Mouse (Mus musculus): ENCODE results near the gene Tdpoz2.
"Not testable (repeated sequence)": the region's sequence is repeated elsewhere in the genome, so short reads cannot be mapped to it uniquely, and the experiment has no call there.

DNA sequence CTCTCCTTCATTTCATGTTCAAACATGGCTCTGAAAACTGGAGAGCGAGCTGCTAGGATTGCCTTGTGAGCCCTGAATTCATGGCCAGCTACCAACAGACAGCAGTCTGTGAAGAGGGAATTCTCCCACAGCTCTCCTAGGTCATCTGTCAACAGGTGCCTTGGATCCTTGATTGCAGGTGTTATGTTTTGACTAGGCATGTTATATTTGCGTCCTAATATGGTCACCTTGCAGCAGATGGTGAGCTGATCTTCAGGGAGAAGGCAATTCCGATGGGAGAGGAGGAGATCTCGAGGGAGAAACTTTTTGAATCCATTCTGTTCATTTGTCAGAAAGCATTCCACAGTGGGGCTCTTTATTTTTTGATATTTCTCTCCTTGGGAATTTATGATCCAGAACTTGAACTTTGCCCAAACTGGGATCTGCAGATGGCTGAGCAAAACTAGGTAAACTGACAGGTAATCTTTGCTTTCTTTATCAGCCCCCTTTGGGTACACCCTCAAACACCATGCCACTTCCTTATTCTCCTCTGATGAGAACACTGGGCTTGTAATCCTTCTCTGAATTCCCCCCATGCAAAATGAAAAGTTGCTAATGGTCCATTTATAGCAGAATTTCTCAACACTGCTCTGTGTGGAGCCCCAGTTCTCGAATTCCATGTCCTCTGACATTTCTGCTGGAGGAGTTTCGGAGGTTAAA lies 18.5 kb upstream of the Tdpoz2 start:
- TF ChIP-seq POLR2A (IDR thresholded peaks at IDR 0.05; ENCODE audit: control insufficient read depth, extremely low read depth, insufficient read depth, low read length, poor library complexity); CTCF (IDR thresholded peaks at IDR 0.05; ENCODE audit: borderline replicate concordance, control insufficient read depth, extremely low read depth, insufficient read depth, low read length, poor library complexity): not testable (repeated sequence)

All from thymus, adult 2 months (tissue).